Mouse (Mus musculus): ENCODE results near the gene Iqsec1.

- TF ChIP-seq POLR2A (IDR thresholded peaks at IDR 0.05; ENCODE audit: insufficient read depth, low read length) (no peak), CTCF (IDR thresholded peaks at IDR 0.05; ENCODE audit: low read depth, low read length) (no peak)
Observed at GRCm38 (mm10) chr6:90757427-90757883, 231.0 kb downstream of the Iqsec1 start.
